Comparison of ENCODE assay signal across 9 mouse cellular contexts in genomic region chr11:86581250-86581753, GRCm38 (mm10). TPM values are rescaled to one million over a fixed set of nuclear protein-coding genes. Genes with fewer than 3 reads are reported as not detected.
DNase-seq lines count a peak whose midpoint lies in the region; ATAC-seq lines count a peak whose summit lies in the region.
"Had no signal": no experiment of that assay in that cellular context is flagged by ENCODE, and none has a peak within 500 bp of the region (broad histone marks: within the 10 kb centered on the region; RNA-seq: fewer than 3 reads in every experiment).

No protein-coding gene starts in this region.

- H3K4me2 ChIP-seq in liver, embryonic 13.5 days = peak overlapping the region; percentile 75
- H3K4me2 ChIP-seq: midbrain, embryonic 12.5 days had no signal

- H3K36me3 ChIP-seq in liver, embryonic 13.5 days = peaks cover 16% of the 10 kb centered on the region; the same call in 1 of the 2 replicates

- H3K27me3 ChIP-seq in liver, embryonic 13.5 days = no peaks in the 10 kb centered on the region
- H3K27me3 ChIP-seq: midbrain, embryonic 12.5 days had no signal

- H3K4me3 ChIP-seq in liver, embryonic 13.5 days (replicated peaks) = peak overlapping the region; percentile 56
- H3K4me3 ChIP-seq: midbrain, embryonic 12.5 days had no signal

- peak overlapping the region; percentile 70 for H3K9ac ChIP-seq in liver, embryonic 13.5 days
- H3K9ac ChIP-seq: midbrain, embryonic 12.5 days had no signal

- intact Hi-C loops in heart, postnatal 25 days (cut with DNase I) = no loop called here
- intact Hi-C loops in left cerebral cortex, postnatal 25 days (cut with DNase I) = no loop called here

- ATAC-seq in liver, embryonic 13.5 days (ENCODE audit: low read depth) = peak; percentile 73

- peak; percentile 65 for DNase-seq in adrenal gland, adult 2 months
- no peak for DNase-seq in adrenal gland, postnatal 4 days (ENCODE audit: low spot score in 2 of 2)
- DNase-seq in embryo, embryonic 10.5 days (ENCODE audit: low spot score) = peak; percentile 50
- DNase-seq in heart, postnatal 25 days (ENCODE audit: low spot score) = peak; percentile 28
- DNase-seq in liver, embryonic 13.5 days = peak; percentile 56
- peak; percentile 63 to 74 for DNase-seq in spleen, postnatal 36 days (ENCODE audit: low spot score in 2 of 2)
- DNase-seq in left cerebral cortex, postnatal 25 days (ENCODE audit: low spot score in 2 of 2) = no peak
- DNase-seq in testis, postnatal 10 days (ENCODE audit: low spot score) = no peak

- no peaks in the 10 kb centered on the region for H3K9me3 ChIP-seq in liver, embryonic 13.5 days (replicated peaks)
- H3K9me3 ChIP-seq: midbrain, embryonic 12.5 days had no signal

- WGBS in liver, embryonic 13.5 days (ENCODE audit: insufficient replicate concordance) = 6% methylated on average over 11 of the region's 11 CpGs

- H3K4me1 ChIP-seq in liver, embryonic 13.5 days (replicated peaks) = peaks cover 96% of the 10 kb centered on the region
- H3K4me1 ChIP-seq: midbrain, embryonic 12.5 days had no signal

- H3K27ac ChIP-seq in liver, embryonic 13.5 days = peak overlapping the region; percentile 83
- H3K27ac ChIP-seq: midbrain, embryonic 12.5 days had no signal

RNA-seq across cellular contexts. Expression of gene Tubd1, which starts 36.5 kb away (rescaled TPM):
- total RNA-seq in adrenal gland, adult 2 months (2021) = 1 to 10 TPM; 6.6 to 8.1 TPM
- polyA plus RNA-seq in adrenal gland, adult 2 months (2012; rRNA removed) = 1.2 and 1.7 TPM in 2 replicates
- 1 to 10 TPM; 6.3 to 7.5 TPM for total RNA-seq in adrenal gland, postnatal 4 days (2021)
- total RNA-seq in heart, postnatal 25 days (2021) = 1 to 10 TPM; 4.6 to 4.8 TPM
- 13.2 and 13.6 TPM in 2 replicates for polyA plus RNA-seq in liver, embryonic 13.5 days (2015; fragmentation: Nextera tagmentation; extraction: Ambion mirVana)
- 1 to 10 TPM; 5.3 to 6.8 TPM for total RNA-seq in left cerebral cortex, postnatal 25 days (2021)

RNA-seq across cellular contexts. Expression of gene Rps6kb1, which starts 36.7 kb away (rescaled TPM):
- 10 to 100 TPM; 38.1 to 39.8 TPM for total RNA-seq in adrenal gland, adult 2 months (2021)
- 3.3 and 4.0 TPM in 2 replicates for polyA plus RNA-seq in adrenal gland, adult 2 months (2012; rRNA removed)
- 10 to 100 TPM; 50.5 to 53.2 TPM for total RNA-seq in adrenal gland, postnatal 4 days (2021)
- total RNA-seq in heart, postnatal 25 days (2021) = 10 to 100 TPM; 19.1 to 19.2 TPM
- 30.5 and 34.4 TPM in 2 replicates for polyA plus RNA-seq in liver, embryonic 13.5 days (2015; fragmentation: Nextera tagmentation; extraction: Ambion mirVana)
- 10 to 100 TPM; 34.1 to 38.1 TPM for total RNA-seq in left cerebral cortex, postnatal 25 days (2021)

Comparison
In these comparisons a context has a peak if more than half of its experiments do, and no peak if none do; other contexts are left out.
1. DNase-seq: peak in adrenal gland, adult 2 months (single experiment), embryo, embryonic 10.5 days (single experiment), heart, postnatal 25 days (single experiment), liver, embryonic 13.5 days (single experiment) and spleen, postnatal 36 days (2 of 2); none in adrenal gland, postnatal 4 days (0 of 2), left cerebral cortex, postnatal 25 days (0 of 2) and testis, postnatal 10 days (single experiment).